Mouse (Mus musculus) T-cell, adult 2 months (primary cell): Measurements from ENCODE around the gene Osbpl11.
"Not testable (repeated sequence)": the region's sequence is repeated elsewhere in the genome, so short reads cannot be mapped to it uniquely, and the experiment has no call there.

ENCODE experiments used
- DNase-seq: peaks from one replicate; pipeline ENCODE4 v3.0.0; 2022; ENCODE audit warnings: low spot score

Osbpl11 gene

DNA sequence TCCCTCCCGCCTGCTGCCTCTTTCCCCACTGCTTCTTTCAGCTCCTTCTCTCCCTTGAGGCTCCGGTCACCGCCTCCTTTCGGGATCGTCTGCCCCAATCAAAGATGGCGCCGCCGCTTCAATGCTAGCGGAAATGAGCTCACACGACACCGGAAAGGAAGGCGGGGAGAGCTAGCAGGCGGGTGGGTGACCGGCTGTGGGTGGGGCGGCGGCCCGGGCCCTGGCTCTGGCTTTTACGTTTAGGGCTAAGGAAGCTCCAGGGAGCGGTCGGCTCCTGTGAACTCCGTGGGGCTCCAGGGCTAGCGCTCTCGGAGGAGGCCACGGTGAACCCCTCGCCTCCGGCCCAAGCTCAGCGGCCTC is at the start of gene Osbpl11:
Gene Osbpl11, plus strand, starts transcription at position 171 of the 360 bp plus-strand sequence.
- peak; percentile 92 for DNase-seq

DNA sequence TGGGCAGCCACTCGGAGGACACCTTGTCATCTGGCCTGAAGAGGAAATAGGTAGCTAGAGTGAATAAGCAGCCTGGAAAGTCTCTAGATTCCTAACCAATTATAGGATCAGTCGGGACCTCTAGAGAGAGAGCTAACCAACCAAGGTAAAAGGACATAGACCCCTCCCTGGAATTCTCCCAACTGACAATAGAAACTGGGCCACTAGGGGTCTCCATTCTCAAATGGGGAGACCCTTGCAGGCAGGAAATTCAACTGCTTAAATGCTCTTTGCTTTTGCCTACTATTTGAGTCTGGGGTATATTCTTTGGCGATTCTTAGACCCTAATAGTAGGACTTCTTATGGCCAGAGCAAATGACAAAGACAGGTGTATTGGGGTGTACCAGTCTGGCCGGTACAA is 49.7 kb upstream of the Osbpl11 start:
- DNase-seq = no peak

DNA sequence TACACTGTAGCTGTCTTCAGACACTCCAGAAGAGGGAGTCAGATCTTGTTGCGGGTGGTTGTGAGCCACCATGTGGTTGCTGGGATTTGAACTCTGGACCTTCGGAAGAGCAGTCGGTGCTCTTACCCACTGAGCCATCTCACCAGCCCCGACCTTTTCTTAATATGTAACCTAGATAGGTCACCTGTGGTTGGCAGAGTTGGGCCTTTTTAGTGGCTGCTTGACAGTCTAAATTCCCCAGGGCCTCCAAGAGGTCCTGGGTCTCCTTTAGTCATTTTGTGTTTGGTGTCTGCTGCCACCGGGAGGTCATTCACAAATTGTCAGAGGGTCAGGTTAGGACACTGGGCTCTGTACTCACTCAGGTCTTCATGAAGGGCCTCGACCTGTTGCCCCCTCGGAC is 45.8 kb upstream of the Osbpl11 start:
- not testable (repeated sequence) for DNase-seq

DNA sequence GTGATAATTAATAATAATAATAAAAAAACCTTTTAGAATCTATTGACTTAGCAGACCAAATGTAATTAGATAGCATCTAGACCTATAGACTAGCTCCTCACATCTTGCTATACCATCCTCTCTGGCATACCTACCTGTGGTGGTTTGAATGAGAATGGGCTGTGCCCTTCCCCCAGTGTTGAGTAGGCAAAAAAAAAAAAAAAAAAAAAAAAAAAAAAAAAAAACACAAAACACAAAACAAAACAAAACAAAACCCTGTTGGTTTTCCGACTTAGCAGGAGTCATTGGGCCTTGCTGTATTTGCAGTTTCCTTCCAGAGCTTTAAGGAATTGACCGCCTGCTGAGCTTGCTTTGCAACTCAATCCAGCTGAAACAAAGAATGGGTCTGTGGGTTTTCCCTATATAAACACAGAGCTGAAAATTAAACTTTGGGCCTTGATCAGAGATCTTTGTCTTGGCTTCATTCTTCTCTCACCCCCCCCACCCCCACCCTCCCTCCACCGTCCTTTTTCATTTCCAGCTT is 43.1 kb upstream of the Osbpl11 start:
- DNase-seq = no peak

DNA sequence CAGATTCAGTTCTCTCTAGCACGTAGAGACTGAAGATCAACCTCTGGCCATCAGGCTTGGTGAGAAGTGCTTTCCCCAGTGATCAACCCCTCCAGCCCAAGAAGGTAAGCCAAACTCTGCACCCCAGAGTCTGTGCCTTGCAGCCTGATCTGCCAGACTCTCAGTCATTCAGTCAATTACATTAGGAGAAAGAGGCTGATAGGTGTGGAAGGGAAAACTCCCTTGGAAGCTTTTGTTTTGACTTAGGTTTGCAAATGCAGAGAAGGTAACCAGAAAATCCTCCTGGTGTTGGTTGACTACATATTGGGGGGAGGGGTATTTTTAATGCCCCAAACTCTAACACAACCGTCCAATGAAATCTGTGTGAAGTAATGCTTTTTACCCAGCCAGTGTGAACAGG is 41.4 kb upstream of the Osbpl11 start:
- DNase-seq = no peak

DNA sequence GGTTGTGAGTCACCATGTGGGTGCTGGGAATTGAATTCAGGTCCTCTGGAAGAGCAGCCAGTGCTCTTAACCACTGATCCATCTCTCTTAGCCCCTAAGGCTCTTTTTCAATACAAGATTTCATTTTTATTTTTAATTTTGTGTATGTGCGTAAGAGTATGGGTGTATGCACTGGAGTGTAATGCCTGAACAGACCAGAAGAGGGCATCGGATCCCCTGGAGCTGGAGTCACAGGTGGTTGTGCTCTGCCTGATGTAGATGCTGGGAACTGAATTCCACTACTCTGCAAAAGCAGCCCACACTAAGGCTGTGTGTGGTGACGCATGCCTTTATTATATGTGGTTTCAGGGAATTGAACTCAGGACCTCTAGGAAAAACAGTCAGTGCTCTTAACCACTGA is 38.7 kb upstream of the Osbpl11 start:
- DNase-seq = no peak

DNA sequence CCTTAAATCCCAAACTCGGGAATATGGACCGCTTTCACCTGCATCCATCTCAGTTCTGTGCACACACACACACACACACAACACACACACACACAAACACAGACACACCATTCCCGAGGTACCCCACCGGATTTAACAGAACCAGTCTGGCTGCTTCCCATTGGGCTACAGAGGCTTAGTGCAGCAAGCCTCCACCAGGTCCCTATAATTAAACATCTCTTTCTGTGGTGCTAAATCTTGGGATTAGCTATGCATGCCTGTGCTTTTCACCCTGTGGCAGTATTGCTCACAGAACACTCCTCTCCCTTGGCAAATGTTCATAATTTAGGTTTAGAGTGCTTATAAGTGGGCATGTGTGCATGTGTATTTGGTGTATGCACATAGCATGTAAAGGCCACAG is 36.7 kb upstream of the Osbpl11 start:
- DNase-seq = no peak

DNA sequence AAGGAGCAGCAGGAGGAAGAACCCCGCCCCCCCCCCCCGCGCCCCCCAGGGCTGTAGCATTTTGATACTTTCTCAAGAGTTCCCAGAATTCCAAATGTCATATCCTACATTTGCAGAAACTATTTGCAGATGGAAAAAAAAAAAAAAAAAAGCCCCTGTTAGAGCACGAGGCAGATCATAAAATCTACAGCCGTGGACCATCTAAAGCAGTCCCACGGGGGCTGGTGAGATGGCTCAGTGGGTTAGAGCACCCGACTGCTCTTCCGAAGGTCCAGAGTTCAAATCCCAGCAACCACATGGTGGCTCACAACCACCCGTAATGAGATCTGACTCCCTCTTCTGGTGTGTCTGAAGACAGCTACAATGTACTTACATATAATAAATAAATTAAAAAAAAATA is 34.0 kb upstream of the Osbpl11 start:
- DNase-seq = not testable (repeated sequence)

DNA sequence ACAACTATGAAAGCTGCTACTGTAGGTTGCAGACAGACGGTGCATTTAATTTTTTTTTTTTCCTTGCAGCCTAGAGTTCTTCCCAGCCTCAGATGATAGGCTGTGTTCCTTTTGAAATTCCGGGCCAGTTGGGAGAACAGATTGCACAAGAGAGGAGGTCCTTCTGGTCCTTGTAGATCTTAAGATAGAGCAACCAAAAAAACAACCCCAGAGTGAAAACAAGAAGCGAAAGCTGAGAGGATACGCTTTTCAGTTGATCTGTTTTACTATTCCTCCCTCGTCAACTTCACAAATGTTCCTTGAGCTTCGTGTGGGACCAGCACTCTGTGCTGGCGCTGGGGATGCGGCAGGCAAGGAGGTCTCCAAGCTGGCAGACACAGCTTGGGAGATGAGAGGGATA is 33.3 kb upstream of the Osbpl11 start:
- DNase-seq = no peak

DNA sequence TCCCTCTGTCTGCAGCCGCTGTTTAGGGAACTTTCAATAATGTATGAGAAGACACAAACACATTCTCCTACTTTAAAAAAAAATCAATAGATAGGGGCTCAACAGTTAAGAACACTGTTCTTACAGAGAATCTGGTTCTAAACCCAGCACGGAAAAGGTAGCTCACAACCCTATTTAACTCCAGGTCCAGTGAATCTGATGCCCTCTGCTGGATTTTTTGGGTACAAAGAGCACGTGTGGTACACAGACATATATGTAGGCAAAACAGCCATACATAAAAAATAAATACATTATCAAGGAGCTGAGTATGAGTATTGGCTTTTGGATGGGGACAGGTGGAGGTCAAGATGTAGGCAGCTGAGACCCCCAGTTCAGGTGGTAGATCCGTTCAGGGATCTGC is 29.9 kb upstream of the Osbpl11 start:
- DNase-seq = peak; percentile 35

DNA sequence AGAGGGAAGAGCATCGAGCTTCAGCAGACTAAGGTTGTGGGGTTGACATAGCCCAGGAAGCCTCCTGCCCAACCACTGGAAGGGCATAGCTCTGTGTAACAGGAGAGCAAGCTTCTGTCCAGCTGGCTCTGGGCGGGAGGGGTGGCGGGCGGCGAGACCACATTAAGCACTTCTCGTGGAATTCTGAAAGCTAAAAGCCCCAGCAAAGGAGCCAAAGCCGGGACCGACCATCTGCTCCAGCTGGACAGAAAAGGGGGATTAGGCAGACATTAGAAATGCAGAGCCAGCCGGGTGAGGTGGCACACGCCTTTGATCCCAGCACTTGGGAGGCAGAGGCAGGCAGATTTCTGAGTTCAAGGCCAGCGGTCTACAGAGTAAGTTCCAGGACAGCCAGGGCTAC is 26.9 kb upstream of the Osbpl11 start:
- no peak for DNase-seq

DNA sequence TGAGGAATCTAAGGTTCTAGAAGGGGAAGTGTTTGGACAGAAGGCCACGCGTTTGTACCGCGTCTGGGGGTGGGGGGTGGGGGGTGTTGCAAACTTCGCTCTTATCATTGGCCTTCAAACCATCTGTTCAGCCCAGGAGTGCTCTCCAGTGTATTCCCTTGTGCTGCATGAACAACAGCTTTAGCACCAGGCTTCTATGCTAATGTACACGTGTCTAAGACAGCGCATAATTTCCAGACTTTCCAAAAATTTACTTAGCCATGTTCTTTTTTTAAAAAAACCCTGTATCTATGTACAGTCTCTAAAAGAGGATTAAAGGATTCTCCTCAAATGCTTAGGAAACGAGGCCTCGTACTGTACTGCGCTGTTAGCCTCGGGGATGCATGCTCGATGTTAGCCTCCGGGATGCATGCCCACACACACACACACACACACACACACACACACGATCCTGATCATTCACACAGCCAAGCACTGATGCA is 26.2 kb upstream of the Osbpl11 start:
- DNase-seq = no peak

DNA sequence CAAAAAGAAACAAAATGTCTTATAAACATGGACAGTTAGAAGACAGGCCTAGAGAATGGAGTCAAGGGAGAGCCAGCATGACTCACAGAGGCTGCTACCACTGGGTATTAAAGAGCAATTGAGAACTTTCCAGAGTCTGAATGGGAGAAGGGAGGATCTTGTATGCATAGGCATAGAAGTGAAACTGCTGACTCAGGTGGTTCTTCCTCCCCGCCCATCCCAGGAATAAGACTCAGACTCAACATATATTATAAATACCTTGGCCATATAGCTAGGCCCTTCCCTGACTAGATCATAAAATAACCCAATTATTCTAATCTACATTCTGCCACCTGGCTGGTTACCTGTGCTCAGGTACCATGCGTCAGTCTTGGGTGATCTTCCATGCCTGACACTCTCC is 25.5 kb upstream of the Osbpl11 start:
- DNase-seq = no peak

DNA sequence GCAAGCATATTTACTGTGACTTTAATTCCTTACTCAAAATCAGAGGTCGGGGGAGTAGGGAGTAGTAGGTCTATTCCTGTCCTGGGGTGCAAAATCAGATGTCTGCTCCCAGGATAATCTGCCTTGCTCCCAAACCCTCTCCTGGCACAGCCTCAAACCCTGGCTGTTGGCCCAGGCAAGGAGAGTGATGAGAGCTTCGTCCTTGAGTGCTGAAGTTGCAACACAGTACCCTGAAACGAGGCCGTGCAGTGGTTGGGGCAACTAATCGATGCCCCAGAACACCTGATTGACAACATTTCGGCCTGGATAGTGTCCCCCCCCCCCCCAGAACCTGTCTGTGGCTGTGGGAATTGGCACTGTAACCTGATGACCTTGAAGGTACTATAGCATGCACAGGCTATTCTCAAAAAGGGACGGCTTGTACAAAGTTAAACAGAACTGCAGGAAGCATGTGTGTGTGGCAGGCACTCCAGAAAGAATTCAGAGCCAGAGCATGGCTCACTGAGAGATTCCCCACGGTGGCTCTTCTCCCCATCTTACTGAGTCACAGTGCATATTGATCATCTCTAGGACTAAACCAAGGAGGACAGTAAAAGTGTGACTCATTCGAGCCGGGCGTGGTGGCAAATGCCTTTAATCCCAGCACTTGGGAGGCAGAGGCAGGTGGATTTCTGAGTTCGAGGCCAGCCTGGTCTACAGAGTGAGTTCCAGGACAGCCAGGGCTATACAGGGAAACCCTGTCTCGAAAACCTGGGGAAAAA is 21.4 kb upstream of the Osbpl11 start:
- DNase-seq = no peak

DNA sequence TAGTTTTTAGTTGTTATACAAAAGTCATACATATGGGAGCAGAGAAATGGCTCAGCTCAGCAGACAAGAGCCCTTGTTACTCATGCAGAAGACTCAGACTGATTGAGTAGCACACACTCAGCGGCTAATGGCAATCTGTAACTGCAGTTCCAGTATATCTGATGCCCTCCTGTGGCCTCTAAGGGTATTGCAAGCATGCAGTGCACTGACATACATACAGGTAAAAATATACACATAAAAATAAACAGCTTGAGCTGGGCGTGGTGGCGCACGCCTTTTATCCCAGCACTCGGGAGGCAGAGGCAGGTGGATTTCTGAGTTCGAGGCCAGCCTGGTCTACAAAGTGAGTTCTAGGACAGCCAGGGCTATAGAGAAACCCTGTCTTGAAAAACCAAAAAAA is 18.6 kb upstream of the Osbpl11 start:
- peak; percentile 51 for DNase-seq

DNA sequence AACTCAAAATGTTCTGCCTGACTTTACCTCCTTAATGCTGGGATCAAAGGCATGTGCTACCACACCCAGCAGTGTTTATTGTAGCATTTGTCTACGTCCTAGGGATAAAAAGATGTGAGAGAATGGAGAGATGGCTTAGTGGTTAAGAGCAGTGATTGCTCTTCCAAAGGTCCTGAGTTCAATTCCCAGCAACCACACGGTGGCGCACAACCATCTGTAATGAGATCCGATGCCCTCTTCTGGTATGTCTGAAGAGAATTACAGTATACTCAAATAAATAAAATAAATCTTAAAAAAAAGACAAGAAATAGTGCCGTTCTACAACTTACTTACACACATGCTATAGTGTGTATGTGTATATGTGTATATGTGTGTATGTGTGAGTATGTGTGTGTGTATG is 17.3 kb upstream of the Osbpl11 start:
- DNase-seq = peak; percentile 5

DNA sequence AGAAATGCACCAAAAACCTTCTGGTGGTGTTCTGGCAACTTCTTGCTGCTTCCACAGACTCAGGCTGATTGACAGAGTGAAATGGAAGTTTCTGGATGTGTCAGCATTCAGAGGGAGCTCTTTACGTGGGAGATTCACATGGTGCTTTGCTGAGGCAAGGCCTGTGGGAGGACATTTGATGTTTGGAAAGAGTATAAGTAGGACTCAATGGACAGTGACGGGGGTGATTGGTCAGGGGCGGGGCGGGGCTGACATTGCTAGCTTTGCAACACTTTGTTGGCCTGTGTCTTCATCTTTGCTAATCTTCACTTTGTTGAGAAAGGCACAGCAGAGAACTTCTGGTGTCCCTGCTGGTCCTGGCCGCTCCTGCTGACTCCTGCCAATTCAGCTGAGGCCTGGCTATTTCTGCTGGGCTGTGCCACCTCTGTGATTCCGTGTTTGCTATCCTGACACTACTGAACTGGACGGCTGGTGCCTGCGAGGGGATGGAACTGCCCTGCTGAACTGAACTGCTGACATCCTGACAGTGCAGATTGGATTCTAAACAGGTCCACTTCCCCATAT is 15.3 kb upstream of the Osbpl11 start:
- DNase-seq = no peak

DNA sequence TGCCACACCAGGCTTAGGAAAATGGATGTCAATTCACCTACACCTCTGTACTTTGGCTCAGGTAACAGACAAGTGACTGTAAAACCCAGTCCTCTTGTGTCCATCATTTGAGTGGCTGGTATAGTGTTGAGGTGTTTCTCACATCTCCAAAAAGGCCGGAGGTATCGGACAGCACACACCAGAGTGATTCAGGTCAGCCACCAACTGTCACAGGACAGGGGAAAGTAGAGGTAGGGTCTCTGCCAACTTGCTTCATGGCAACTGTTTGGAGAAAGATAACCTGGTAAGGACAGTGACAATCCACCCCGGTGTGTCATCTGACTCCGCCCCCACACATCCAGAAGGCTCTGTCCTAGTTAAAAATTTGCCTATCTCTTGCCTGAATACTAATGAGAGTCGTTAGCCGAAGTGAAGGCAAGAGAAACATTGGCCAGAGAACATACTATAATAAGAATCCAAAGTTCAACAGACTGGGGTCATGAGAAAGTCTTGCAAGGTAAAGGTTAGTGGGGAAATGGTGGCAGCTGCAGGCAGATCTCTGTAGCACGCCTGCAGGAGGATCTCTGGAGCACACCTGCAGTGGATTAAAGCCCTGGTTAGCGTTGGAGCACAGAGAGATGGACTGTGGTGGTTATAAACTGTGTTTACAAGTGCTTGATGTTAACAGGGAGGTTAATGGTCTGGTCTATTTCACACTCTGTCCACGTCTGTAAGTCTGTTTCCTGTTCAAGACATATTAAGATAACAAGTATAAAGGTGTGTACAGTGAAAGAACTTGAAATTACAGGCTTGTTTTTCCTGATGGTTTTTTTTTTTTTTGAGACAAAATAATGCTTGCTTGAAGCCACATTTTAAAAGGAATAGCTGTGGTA is 13.9 kb upstream of the Osbpl11 start:
- DNase-seq = no peak

DNA sequence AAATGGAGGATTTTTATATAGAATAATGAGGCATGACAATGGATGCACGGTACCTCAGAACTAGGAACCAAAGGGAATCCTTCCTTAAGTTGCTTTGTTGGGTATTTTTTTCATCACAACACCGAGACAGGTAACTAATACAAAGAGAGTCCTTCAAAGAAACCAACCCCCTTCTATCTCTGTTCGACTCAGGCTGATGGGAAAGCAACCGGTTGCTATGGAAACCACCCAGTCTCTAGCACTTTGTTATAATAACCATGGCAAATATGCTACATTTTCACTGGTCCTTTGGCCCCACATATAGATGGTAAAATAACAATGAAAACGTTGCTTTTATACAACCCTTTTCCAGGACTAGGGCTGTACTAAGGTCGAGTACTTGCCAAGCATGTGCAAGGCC is 13.1 kb upstream of the Osbpl11 start:
- DNase-seq = no peak

DNA sequence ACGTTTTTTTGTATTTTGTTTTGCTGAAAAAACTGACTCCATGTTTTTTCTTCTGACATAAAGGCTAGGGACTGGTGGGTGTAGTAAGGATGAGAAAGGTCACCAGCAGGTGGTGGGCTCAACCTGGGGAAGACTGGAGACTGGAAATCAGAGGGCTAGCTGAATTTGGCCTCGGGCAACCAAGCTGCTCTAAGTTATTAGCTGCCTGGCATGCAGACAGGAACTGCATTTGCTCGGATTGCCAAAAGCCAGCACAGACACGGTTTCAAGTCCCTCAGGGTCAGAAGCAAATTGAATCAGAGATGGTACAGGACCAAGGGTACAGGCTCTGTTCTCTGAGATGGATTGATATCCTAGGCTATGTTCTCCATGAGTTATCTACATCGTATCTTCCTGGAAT is 11.7 kb upstream of the Osbpl11 start:
- DNase-seq = no peak

DNA sequence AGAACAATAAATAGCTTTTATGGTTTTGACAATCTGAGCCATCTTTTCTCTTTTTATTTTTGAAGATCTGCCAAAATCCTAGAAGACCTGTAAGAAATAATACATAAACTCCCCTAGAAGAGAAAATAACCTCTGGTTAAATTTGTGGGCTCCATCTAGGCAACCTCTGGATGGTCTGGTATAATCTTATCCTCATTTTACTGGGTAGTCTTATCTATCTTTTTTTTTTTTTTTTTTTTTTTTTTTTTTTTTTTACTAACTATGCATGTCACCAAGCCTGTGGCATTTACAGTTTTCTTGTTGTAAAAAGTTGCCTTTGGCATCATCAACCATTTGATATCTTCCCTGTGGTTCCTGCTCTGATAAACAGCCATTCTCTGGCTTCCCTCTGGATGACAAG is 10.2 kb upstream of the Osbpl11 start:
- no peak for DNase-seq

DNA sequence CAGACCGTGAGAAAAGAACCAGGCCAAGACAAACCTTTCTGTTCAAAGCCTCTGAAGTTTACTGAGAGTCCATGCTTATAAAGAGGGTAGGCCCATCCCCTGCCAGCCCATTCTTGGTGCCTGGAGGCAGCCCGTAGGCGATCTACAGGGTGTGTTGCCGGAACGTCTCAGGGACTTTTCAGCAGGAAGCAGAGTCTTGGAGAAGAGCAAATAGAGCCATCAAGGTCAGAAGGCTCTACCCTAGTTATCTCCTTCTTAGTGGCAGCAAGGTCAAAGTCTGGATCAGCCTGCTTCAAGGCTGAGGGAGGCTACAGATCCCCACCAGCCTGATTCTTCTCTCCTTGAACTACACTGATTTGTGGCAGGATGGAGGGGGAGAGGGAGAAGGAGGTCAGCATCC is 8.0 kb upstream of the Osbpl11 start:
- not testable (repeated sequence) for DNase-seq

DNA sequence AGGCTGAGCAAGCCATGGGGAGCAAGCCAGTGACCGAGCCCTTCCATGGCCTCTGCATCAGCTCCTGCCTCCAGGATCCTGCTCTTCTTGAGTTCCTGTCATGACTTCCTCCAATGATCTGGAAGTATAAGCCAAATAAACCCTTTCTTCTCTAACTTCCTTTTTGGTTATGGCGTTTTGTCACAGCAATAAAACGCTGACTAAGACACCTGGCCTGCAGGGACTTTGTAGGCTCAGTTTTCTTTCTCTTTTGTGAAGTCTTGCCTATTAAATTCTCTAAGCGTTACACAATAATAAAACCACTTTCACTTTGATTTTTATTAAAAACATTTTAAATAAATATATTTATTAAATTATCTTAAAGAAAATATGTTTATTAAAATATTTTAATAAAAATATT is 7.1 kb upstream of the Osbpl11 start:
- DNase-seq = no peak
